Comparison of ENCODE assay signal across 17 mouse cellular contexts in the genomic region with DNA sequence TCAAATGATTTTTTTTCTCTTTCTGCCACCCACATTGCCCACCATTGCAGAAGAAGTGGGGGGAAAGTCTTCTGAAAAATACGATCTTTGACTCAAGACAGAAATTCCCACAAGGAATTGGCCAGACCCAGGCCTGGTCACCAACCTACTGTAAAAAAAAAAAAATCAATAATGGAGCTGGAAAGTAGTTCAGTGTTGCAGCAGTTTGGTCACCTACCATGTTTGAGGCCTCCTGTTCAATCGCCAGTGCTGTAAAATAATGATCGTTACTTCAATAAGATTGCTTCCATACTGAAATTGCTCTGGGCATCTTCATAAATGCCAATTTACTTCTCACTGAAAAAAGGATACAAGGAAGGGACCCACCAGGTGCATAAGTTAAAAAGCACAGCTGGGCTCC.
"Had no signal": no experiment of that assay in that cellular context is flagged by ENCODE, and none has a peak within 500 bp of the region (broad histone marks: within the 10 kb centered on the region; RNA-seq: fewer than 3 reads in every experiment).

No protein-coding gene starts in this region.

- H3K4me3 ChIP-seq: lung, embryonic 15.5 days; megakaryocyte, embryonic 14.5 days; midbrain, embryonic 13.5 days; neural tube, embryonic 12.5 days; stomach, embryonic 15.5 days had no signal

- H3K4me2 ChIP-seq: lung, embryonic 15.5 days; midbrain, embryonic 11.5 days; midbrain, embryonic 13.5 days; midbrain, embryonic 15.5 days; neural tube, embryonic 12.5 days had no signal

- H3K9ac ChIP-seq: liver, postnatal 0 days; lung, embryonic 15.5 days; midbrain, embryonic 13.5 days; midbrain, embryonic 15.5 days; neural tube, embryonic 12.5 days; stomach, embryonic 15.5 days had no signal

- H3K9me3 ChIP-seq: lung, embryonic 15.5 days; megakaryocyte, embryonic 14.5 days; midbrain, embryonic 13.5 days; midbrain, embryonic 15.5 days; neural tube, embryonic 12.5 days; stomach, embryonic 15.5 days had no signal

- ATAC-seq: liver, postnatal 0 days; lung, postnatal 0 days; midbrain, embryonic 13.5 days; midbrain, embryonic 15.5 days had no signal

- H3K27me3 ChIP-seq: lung, embryonic 15.5 days; megakaryocyte, embryonic 14.5 days; midbrain, embryonic 13.5 days; midbrain, embryonic 15.5 days; neural tube, embryonic 12.5 days; stomach, embryonic 15.5 days had no signal

- H3K36me3 ChIP-seq: lung, embryonic 15.5 days; midbrain, embryonic 13.5 days; midbrain, embryonic 15.5 days; neural tube, embryonic 12.5 days; stomach, embryonic 15.5 days had no signal

- DNase-seq: liver, postnatal 0 days; lung, adult 2 months; lung, postnatal 14 days; lung, postnatal 36 days; right cerebral cortex, postnatal 14 days; thymus, adult 2 months; thymus, postnatal 25 days; thymus, postnatal 4 days had no signal

- H3K27ac ChIP-seq: macrophage; midbrain, embryonic 13.5 days; neural tube, embryonic 12.5 days had no signal
